Mouse (Mus musculus): ENCODE measurements around the gene Lif. TPM values are rescaled to one million over a fixed set of nuclear protein-coding genes. Genes with fewer than 3 reads are reported as not detected.

Gene Lif
- total RNA-seq, 2 experiments from 2014 or later = 1.3 to 2.1 TPM

- DNase-seq (ENCODE audit: low spot score in 2 of 2) = peak in 1 of 2 experiments; percentile 66
These were observed 3.3 kb downstream of the Lif start for GRCm38 (mm10) chr11:4260463-4261187.

GRCm38 (mm10) chr11:4261188-4261494 lies 3.8 kb downstream of the Lif start:
- peak; percentile 70 to 74 for DNase-seq (ENCODE audit: low spot score in 2 of 2)

GRCm38 (mm10) chr11:4261969-4262368 lies 4.6 kb downstream of the Lif start:
- peak in 1 of 2 experiments; percentile 59 for DNase-seq (ENCODE audit: low spot score in 2 of 2)

- DNase-seq (ENCODE audit: low spot score in 2 of 2) = no peak
These were observed 5.5 kb downstream of the Lif start for GRCm38 (mm10) chr11:4262847-4263246.

GRCm38 (mm10) chr11:4263296-4263695 lies 5.9 kb downstream of the Lif start:
- no peak for DNase-seq (ENCODE audit: low spot score in 2 of 2)

GRCm38 (mm10) chr11:4264066-4264465 lies 6.7 kb downstream of the Lif start:
- DNase-seq (ENCODE audit: low spot score in 2 of 2) = peak in 1 of 2 experiments; percentile 70

GRCm38 (mm10) chr11:4266271-4267201 lies 9.2 kb downstream of the Lif start:
- DNase-seq (ENCODE audit: low spot score in 2 of 2) = peak in 1 of 2 experiments; percentile 50

- DNase-seq (ENCODE audit: low spot score in 2 of 2) = no peak
These were observed 9.8 kb downstream of the Lif start for GRCm38 (mm10) chr11:4267202-4267578.

- no peak for DNase-seq (ENCODE audit: low spot score in 2 of 2)
These were observed 11.1 kb downstream of the Lif start for GRCm38 (mm10) chr11:4268500-4268899.

GRCm38 (mm10) chr11:4270744-4271459 lies 13.5 kb downstream of the Lif start:
- peak in 1 of 2 experiments; percentile 68 for DNase-seq (ENCODE audit: low spot score in 2 of 2)

- DNase-seq (ENCODE audit: low spot score in 2 of 2) = no peak
These were observed 14.2 kb downstream of the Lif start for GRCm38 (mm10) chr11:4271544-4271943.

- DNase-seq (ENCODE audit: low spot score in 2 of 2) = peak in 1 of 2 experiments; percentile 63
These were observed 19.1 kb downstream of the Lif start for GRCm38 (mm10) chr11:4276411-4276861.

- no peak for DNase-seq (ENCODE audit: low spot score in 2 of 2)
These were observed 22.6 kb downstream of the Lif start for GRCm38 (mm10) chr11:4279909-4280308.

- no peak for DNase-seq (ENCODE audit: low spot score in 2 of 2)
These were observed 24.5 kb downstream of the Lif start for GRCm38 (mm10) chr11:4281852-4282251.

- peak in 1 of 2 experiments; percentile 53 for DNase-seq (ENCODE audit: low spot score in 2 of 2)
These were observed 26.3 kb downstream of the Lif start for GRCm38 (mm10) chr11:4283627-4284026.

GRCm38 (mm10) chr11:4289280-4289679 lies 31.9 kb downstream of the Lif start:
- DNase-seq (ENCODE audit: low spot score in 2 of 2) = no peak

GRCm38 (mm10) chr11:4291639-4292038 lies 34.3 kb downstream of the Lif start:
- DNase-seq (ENCODE audit: low spot score in 2 of 2) = peak in 1 of 2 experiments; percentile 54

GRCm38 (mm10) chr11:4292224-4292887 lies 35.0 kb downstream of the Lif start:
- no peak for DNase-seq (ENCODE audit: low spot score in 2 of 2)

GRCm38 (mm10) chr11:4292888-4293247 lies 35.5 kb downstream of the Lif start:
- no peak for DNase-seq (ENCODE audit: low spot score in 2 of 2)

GRCm38 (mm10) chr11:4293481-4293880 lies 36.1 kb downstream of the Lif start:
- no peak for DNase-seq (ENCODE audit: low spot score in 2 of 2)

GRCm38 (mm10) chr11:4294047-4294446 lies 36.7 kb downstream of the Lif start:
- no peak for DNase-seq (ENCODE audit: low spot score in 2 of 2)
